Mouse (Mus musculus) heart, embryonic 15.5 days (tissue): ENCODE results near the gene Inafm1. TPM values are rescaled to one million over a fixed set of nuclear protein-coding genes. Genes with fewer than 3 reads are reported as not detected.
"Not testable (repeated sequence)": the region's sequence is repeated elsewhere in the genome, so short reads cannot be mapped to it uniquely, and the experiment has no call there.

Source experiments
- ATAC-seq: fragments of 200-750 bp; cut with Nextera tagmentation; replicated peaks from 2 replicates; pipeline ENCODE4 v1.8.0; 2017; ENCODE audit warnings: low read depth, moderate TSS enrichment; ENCODE audit not compliant: insufficient number of reproducible peaks, insufficient read depth, low FRiP score
- H3K27ac ChIP-seq: fragments of 300-500 bp; sonication (generic); 2 replicates; pipeline ENCODE4 v1.5.1; 2015; ENCODE audit warnings: mild to moderate bottlenecking, inconsistent platforms
- H3K27me3 ChIP-seq: fragments of 300-500 bp; sonication (generic); 2 replicates; pipeline ENCODE4 v1.6.1; 2015; ENCODE audit warnings: inconsistent platforms
- H3K36me3 ChIP-seq: fragments of 300-500 bp; sonication (generic); 2 replicates; pipeline ENCODE4 v1.6.1; 2015; ENCODE audit warnings: mild to moderate bottlenecking, inconsistent platforms
- H3K4me1 ChIP-seq: fragments of 300-500 bp; sonication (generic); replicated peaks from 2 replicates; pipeline ENCODE4 v1.6.1; 2015; ENCODE audit warnings: inconsistent platforms
- H3K4me2 ChIP-seq: fragments of 300-500 bp; sonication (generic); 2 replicates; pipeline ENCODE4 v1.6.1; 2015; ENCODE audit warnings: inconsistent platforms, mild to moderate bottlenecking, moderate library complexity
- H3K4me3 ChIP-seq: fragments of 300-500 bp; sonication (generic); 2 replicates; pipeline ENCODE4 v1.5.1; 2015; ENCODE audit warnings: mild to moderate bottlenecking, inconsistent platforms
- H3K9ac ChIP-seq: fragments of 300-500 bp; sonication (generic); 2 replicates; pipeline ENCODE4 v1.6.1; 2015; ENCODE audit warnings: mild to moderate bottlenecking, inconsistent platforms
- H3K9me3 ChIP-seq: fragments of 300-500 bp; sonication (generic); replicated peaks from 2 replicates; pipeline ENCODE4 v1.6.1; 2016; ENCODE audit warnings: inconsistent platforms
- WGBS: fragments of 180-500 bp; shearing (Covaris S2); methylation state at CpG from one replicate; pipeline ENCODE4 v1.1.7; 2015; ENCODE audit warnings: mixed read lengths; 5-methylcytosine and 5-hydroxymethylcytosine counted together
- polyA plus RNA-seq: library from polyadenylated mRNA; unstranded; fragments of >200 nt; fragmentation: Nextera tagmentation; extraction: Ambion mirVana; gene quantifications from 2 replicates; pipeline ENCODE4 v1.2.1, GENCODE M21; 2015

The Inafm1 gene
- polyA plus RNA-seq, 1 experiment from 2014 or later: 8.8 TPM

DNA sequence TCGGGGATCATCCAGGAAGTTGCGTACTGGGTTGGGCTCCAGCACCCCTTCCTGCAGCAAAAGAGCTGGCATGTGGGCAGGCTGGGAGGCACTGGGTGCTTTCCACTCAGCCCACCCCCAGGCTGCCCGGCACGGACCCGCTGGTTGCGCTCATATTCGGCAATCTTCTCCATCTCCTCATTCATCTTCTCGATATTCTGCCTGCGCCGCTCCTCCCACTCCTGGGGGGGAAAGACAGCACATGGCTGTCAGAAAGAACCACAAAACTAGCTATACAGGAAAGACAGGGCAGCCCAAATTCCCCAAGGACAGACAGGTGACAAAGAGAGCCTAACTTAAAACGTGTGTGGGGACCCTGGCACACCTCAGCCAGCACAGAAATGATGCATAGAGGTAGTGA is 7.3 kb upstream of the Inafm1 start:
- H3K4me1 ChIP-seq: peaks cover 11% of the 10 kb centered on the region
- WGBS: 89% methylated on average over 11 of the region's 11 CpGs
- no peaks in the 10 kb centered on the region for H3K27me3 ChIP-seq
- no peaks in the 10 kb centered on the region for H3K9me3 ChIP-seq
- H3K4me2 ChIP-seq: no peak overlapping the region
- ATAC-seq: no peak
- H3K27ac ChIP-seq: no peak overlapping the region
- H3K4me3 ChIP-seq: no peak overlapping the region
- H3K9ac ChIP-seq: no peak overlapping the region
- peaks cover 71% of the 10 kb centered on the region for H3K36me3 ChIP-seq

DNA sequence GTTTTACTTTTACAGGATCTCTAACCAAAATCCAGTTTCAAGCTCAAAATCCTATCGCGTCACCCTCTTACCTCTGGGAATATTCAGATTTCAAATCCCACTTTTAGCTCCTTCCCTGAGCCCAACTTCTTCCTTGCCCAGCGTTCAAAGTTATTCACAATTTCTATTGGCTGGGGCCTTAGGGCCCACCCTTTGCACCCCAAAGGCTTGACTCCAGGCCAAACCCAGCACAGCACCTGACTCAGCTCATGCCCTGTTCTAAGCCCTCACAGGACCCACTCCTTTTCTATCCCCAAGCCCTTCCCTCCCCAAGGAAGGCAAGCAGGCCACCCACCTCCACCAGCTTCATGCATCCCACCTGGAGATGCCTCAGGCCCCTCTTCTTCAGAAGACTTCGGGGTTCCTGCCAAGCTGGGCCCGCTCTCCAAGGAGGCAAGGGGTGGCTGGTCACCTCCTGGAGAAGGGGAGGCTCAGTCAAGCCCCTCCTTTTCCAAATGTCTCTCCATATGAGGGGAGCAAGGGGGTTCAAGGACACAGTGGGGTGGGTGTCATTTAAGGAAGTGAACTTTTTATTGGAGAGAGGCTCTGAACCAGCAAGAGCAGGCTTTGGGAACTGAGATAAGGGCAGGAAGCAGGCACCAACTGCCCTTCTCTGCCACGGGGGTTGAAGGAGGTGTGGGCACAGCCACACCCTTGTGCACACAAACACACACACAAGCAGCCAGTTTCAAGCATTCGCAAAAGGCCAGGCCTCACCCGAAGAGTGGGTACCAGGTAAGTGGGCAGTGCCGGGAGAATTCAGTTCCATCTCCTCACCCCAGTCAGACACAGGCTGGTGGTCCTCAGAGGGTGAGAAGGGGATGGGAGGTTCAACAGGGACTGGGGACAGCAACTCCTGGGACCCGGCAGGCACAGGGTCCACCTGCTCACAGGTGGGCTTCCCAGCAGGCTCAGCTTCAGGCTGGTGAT is 1.8 kb upstream of the Inafm1 start:
- Histone ChIP-seq H3K27ac (no peak overlapping the region), H3K4me3 (no peak overlapping the region), H3K9me3 (no peaks in the 10 kb centered on the region), H3K9ac (no peak overlapping the region), H3K4me1 (peaks cover 24% of the 10 kb centered on the region), H3K36me3 (peaks cover 40% of the 10 kb centered on the region), H3K27me3 (no peaks in the 10 kb centered on the region), H3K4me2 (no peak overlapping the region)
- WGBS: 86% methylated on average over 10 of the region's 10 CpGs
- ATAC-seq: no peak

DNA sequence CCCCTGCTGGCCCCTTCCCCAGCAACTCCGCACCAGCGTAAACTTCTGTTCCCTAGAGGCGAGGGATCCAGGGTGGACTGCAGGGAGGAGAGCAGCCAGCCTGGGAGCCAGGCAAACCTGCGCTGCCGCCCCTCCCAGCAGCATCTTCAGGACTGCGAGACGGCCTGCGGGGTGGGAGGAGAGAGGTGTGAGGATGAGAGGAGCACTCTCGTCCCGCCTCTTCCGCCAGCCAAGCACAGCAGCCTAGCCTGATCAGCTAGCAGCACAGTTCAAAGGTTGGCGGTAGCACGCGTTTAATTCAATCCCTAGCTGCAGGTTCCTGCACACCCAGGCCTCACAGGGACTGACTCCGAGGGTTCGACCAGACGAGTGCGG is 336 bp upstream of the Inafm1 start:
- ATAC-seq: peak; percentile 63

DNA sequence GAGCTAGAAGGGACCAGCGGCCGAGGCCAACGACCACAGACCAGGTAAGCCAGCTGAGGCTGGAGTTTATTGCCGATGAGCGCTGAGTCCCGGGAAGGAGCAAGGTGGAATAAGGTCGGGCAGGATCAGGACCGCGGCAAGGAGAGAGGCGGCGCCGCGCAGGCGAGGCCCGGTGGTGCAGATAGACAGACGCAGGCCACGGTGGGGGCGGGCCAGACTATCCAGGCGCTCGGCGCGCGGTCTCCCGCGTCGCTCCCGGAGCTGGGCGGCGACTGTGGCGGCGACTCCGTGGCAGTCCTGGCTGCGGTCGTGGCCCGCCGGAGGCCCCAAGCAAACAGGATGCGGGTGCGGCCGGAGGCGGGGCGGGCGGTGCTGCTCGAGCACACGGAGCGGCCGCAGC is 736 bp downstream of the Inafm1 start:
- peak overlapping the region; percentile 82 for H3K9ac ChIP-seq
- H3K27ac ChIP-seq: peak overlapping the region; percentile 90
- H3K36me3 ChIP-seq: peaks cover 24% of the 10 kb centered on the region
- peaks cover 24% of the 10 kb centered on the region for H3K4me1 ChIP-seq
- H3K4me2 ChIP-seq: peak overlapping the region; percentile 100
- no peaks in the 10 kb centered on the region for H3K9me3 ChIP-seq
- H3K4me3 ChIP-seq: peak overlapping the region; percentile 89
- under 1% methylated on average over 46 of the region's 46 CpGs for WGBS
- H3K27me3 ChIP-seq: no peaks in the 10 kb centered on the region
- peak; percentile 77 for ATAC-seq

More for the DNA sequence above, 336 bp upstream of the Inafm1 start:
- H3K27ac ChIP-seq: peak overlapping the region; percentile 90
- no peaks in the 10 kb centered on the region for H3K27me3 ChIP-seq
- H3K4me1 ChIP-seq: peaks cover 24% of the 10 kb centered on the region
- peaks cover 32% of the 10 kb centered on the region for H3K36me3 ChIP-seq
- H3K9me3 ChIP-seq: no peaks in the 10 kb centered on the region
- peak overlapping the region; percentile 82 for H3K9ac ChIP-seq
- WGBS: under 1% methylated on average over 18 of the region's 18 CpGs
- peak overlapping the region; percentile 100 for H3K4me2 ChIP-seq
- H3K4me3 ChIP-seq: peak overlapping the region; percentile 89

DNA sequence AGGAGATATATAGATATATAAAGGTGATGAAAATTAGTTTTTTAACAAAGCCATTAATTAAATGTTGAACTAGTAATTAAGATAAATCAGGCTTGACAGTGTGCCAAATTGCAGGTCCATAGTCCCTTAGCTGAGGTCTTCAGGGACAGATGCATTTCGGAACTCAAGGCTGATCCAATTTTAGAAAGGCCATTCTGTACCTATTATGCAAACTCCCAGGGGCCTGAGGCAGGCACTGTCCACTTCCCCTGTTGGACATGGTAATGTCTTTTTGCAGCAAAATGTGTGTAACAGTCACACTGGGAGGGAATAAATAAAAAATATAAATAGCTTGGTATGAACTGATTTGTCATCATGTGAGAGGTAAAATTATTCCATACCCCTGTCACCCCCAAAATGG is 2.3 kb downstream of the Inafm1 start:
- no peak overlapping the region for H3K4me3 ChIP-seq
- no peaks in the 10 kb centered on the region for H3K9me3 ChIP-seq
- peaks cover 24% of the 10 kb centered on the region for H3K4me1 ChIP-seq
- no peak overlapping the region for H3K9ac ChIP-seq
- no peak overlapping the region for H3K4me2 ChIP-seq
- peaks cover 11% of the 10 kb centered on the region for H3K36me3 ChIP-seq
- WGBS: 60% methylated on average over 1 of the region's 1 CpGs
- H3K27ac ChIP-seq: no peak overlapping the region
- H3K27me3 ChIP-seq: no peaks in the 10 kb centered on the region
- ATAC-seq: no peak

DNA sequence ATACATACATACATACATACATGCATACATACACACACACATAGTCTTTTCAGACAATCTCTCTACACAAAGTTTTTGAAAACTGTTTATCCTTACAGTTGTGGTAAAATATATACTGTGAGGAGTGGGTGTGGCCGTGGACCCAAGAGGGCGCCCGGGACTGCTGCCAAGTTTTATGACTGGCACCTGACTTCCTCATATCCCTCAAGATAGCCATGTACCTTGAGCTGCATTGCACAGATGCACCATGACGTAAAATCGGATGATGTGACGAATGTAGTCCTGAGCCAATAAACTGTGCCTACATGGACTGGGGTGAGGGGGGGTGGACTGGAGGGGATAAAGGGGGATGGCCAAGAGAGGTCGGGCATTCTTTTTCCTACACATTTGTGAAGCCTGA is 6.8 kb downstream of the Inafm1 start:
- H3K9ac ChIP-seq, H3K36me3 ChIP-seq, H3K4me2 ChIP-seq, H3K27me3 ChIP-seq, H3K27ac ChIP-seq, H3K9me3 ChIP-seq, ATAC-seq, H3K4me3 ChIP-seq, H3K4me1 ChIP-seq: not testable (repeated sequence)
- WGBS: 75% methylated on average over 7 of the region's 7 CpGs

DNA sequence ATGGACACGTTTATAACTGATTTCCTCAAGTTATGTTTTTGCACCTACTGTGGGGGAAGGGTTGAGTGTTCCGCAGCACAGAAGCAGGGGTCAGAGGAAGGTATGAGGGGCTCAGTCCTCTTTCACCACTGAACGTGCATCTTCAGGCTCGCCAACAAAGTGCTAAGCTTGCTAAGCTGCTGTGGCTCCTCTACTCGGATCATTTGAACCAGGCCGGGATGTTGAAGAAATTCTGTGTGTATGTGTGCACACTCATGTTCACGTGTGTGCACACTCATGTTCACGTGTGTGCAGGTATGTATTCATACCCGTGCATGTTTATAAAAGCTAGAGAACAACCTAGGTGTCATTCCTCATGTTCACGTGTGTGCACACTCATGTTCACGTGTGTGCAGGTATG is 7.6 kb downstream of the Inafm1 start:
- Histone ChIP-seq H3K4me2 (no peak overlapping the region), H3K9ac (no peak overlapping the region), H3K36me3 (no peaks in the 10 kb centered on the region), H3K9me3 (no peaks in the 10 kb centered on the region), H3K27ac (no peak overlapping the region), H3K4me1 (no peaks in the 10 kb centered on the region), H3K27me3 (no peaks in the 10 kb centered on the region), H3K4me3 (no peak overlapping the region)
- no peak for ATAC-seq
- 83% methylated on average over 11 of the region's 11 CpGs for WGBS

DNA sequence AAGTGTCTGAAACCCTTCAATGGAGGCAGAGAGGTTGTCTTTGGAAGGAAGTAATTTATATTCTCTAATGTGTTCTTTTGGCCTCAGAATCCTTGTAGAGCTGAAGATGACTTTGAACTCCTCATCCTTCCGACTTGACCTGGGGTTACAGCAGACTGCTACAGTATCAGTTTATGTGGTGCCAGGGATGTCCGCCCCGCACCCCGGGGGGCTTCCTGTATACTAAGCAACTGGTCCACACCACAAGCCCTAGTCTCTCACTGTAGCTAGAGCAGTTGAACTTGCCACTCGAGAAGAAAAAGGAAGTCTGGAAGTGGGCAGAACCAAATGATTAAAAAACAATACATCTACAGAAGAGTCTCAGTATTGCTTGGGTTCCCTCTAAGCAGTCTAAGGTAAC is 9.6 kb downstream of the Inafm1 start:
- WGBS: 67% methylated on average over 5 of the region's 5 CpGs
- no peaks in the 10 kb centered on the region for H3K27me3 ChIP-seq
- no peak for ATAC-seq
- H3K9ac ChIP-seq: no peak overlapping the region
- H3K9me3 ChIP-seq: no peaks in the 10 kb centered on the region
- H3K4me1 ChIP-seq: no peaks in the 10 kb centered on the region
- no peaks in the 10 kb centered on the region for H3K36me3 ChIP-seq
- H3K27ac ChIP-seq: no peak overlapping the region
- no peak overlapping the region for H3K4me3 ChIP-seq
- H3K4me2 ChIP-seq: no peak overlapping the region

DNA sequence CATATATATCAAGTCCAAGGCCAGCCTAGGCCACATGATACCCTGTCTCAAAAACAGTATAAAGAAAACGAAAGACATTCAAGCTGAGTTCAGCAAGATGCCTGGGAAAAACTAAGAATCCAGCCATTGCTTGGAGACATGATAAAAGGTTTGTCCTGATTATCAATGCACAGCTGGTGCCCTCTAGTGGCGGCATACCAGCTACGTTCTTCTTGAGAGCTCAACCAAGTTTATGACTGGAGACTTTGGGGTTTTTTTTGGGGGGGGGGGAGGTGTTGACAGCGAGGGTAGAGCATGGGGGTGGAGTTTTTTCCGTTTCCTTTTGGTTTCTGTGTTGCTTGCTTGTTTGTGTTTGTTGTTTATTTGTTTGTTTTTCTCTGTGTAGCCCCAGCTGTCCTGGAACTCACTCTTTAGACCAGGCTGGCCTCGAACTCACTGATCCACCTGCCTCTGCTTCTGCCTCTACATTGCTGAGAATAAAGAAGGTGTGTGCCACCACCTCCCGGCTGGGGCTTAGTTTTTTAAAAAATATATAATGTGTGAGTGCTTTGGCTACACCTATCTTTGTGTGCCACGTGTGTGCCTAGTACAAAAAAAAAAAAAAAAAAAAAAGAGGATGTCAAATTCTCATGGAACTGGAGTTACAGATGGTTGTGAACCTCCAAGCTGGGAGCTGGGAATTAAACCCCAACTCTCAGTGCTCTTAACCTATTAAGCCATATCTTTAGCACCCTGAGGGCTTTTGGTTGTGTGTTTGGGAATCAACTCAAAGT is 10.2 kb downstream of the Inafm1 start:
- WGBS: 29% methylated on average over 8 of the region's 8 CpGs
- Histone ChIP-seq H3K4me1 (no peaks in the 10 kb centered on the region), H3K4me3 (no peak overlapping the region), H3K4me2 (no peak overlapping the region), H3K9ac (no peak overlapping the region), H3K27me3 (no peaks in the 10 kb centered on the region), H3K36me3 (no peaks in the 10 kb centered on the region), H3K9me3 (no peaks in the 10 kb centered on the region), H3K27ac (no peak overlapping the region)
- no peak for ATAC-seq

DNA sequence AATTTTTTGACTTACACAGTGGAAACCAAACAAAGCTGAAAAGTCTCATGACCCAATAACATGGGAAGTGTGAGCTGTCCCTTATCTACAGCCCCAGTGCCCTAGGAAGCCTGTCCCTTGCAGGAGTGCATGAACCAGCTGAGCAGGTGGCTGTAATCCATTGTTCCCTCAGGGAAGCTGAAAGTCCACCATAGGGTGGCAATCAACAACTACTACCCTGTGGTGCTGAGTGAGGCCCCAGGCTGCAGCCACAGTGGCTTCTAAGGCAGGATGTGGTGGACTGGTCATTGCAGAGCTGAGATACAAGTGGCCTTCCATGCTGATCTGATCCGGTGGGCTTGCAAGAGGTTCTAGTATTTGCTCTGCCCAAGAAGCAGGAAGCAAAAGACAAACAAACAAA is 12.3 kb downstream of the Inafm1 start:
- no peak for ATAC-seq
- Histone ChIP-seq H3K9me3 (no peaks in the 10 kb centered on the region), H3K27me3 (no peaks in the 10 kb centered on the region), H3K27ac (no peak overlapping the region), H3K36me3 (no peaks in the 10 kb centered on the region), H3K4me1 (no peaks in the 10 kb centered on the region), H3K4me2 (no peak overlapping the region), H3K9ac (no peak overlapping the region), H3K4me3 (no peak overlapping the region)
- 50% methylated on average over 1 of the region's 1 CpGs for WGBS

DNA sequence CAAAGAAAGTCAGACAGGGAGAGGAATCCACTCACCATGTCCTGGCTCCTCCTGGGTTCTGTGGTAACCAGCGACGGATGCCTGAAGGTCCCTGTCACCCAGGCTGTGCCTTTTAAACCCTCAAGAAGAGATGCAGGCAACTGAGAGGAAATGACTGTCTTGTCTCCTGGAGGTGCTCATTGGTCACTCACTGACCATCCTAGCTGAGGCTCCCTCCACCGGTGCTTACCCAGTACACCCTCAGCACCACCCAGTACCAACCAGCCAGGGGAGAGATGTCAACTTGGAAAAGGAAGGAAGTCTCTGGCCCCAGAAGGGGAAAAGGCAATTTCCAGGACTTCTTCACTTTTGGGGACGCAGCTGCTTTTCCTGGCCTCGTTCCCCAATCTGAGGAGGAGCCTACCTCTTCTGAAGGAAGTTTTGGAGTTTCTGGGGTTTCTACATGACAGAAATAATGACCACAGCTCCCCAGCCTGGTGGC is 14.3 kb downstream of the Inafm1 start, which contains the start of gene C5ar1:
Gene C5ar1 (minus strand): TSS at position 431 of the 481 bp plus-strand sequence.
- H3K27me3 ChIP-seq: no peaks in the 10 kb centered on the region
- no peak within 1 kb of the TSS for H3K4me3 ChIP-seq
- 79% methylated on average over 5 of the region's 5 CpGs for WGBS
- H3K9me3 ChIP-seq: no peaks in the 10 kb centered on the region
- H3K9ac ChIP-seq: no peak within 1 kb of the TSS
- no peaks in the 10 kb centered on the region for H3K36me3 ChIP-seq
- no peak within 1 kb of the TSS for H3K27ac ChIP-seq
- H3K4me1 ChIP-seq: no peaks in the 10 kb centered on the region
- H3K4me2 ChIP-seq: no peak within 1 kb of the TSS
- ATAC-seq: no peak
